Mouse (Mus musculus): ENCODE data around the gene Gltpd2.

GRCm38 (mm10) chr11:70518923-70519322 lies at the start of gene Gltpd2:
- TF ChIP-seq MYOG (IDR thresholded peaks at IDR 0.05; ENCODE audit: control insufficient read depth, extremely low read depth, insufficient read length) (no peak), CTCF (IDR thresholded peaks at IDR 0.05; ENCODE audit: control insufficient read depth, insufficient read depth, insufficient read length) (no peak), USF1 (IDR thresholded peaks at IDR 0.05; ENCODE audit: low read depth) (no peak), FOSL1 (IDR thresholded peaks at IDR 0.05; ENCODE audit: insufficient read depth, low read length, poor library complexity, severe bottlenecking) (no peak), MAX (IDR thresholded peaks at IDR 0.05) (no peak), CEBPB (IDR thresholded peaks at IDR 0.05; ENCODE audit: low read depth) (no peak)
